Mouse (Mus musculus): ENCODE measurements around the gene Cttnbp2nl. TPM values are rescaled to one million over a fixed set of nuclear protein-coding genes. Genes with fewer than 3 reads are reported as not detected.

Gene Cttnbp2nl
- total RNA-seq, 2 experiments from 2014 or later, result 4.1 to 4.4 TPM

DNA sequence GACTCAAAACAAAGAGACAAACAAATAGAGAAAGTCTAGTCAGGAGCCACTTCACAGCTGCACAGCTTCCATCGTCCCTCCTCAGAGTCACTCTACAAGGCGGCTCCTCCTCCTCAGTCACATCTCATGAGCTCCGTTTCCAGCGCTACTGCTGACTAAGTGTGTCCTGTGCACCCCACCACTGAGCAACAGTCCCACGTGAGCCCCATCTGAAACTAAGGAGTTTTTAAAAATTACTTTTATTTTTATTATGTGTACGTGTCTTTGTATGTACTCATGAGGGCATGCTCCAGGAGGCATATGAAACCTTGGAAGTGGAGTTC is 34.2 kb downstream of the Cttnbp2nl start:
- intact Hi-C loops (cut with DNase I), result no loop called here

DNA sequence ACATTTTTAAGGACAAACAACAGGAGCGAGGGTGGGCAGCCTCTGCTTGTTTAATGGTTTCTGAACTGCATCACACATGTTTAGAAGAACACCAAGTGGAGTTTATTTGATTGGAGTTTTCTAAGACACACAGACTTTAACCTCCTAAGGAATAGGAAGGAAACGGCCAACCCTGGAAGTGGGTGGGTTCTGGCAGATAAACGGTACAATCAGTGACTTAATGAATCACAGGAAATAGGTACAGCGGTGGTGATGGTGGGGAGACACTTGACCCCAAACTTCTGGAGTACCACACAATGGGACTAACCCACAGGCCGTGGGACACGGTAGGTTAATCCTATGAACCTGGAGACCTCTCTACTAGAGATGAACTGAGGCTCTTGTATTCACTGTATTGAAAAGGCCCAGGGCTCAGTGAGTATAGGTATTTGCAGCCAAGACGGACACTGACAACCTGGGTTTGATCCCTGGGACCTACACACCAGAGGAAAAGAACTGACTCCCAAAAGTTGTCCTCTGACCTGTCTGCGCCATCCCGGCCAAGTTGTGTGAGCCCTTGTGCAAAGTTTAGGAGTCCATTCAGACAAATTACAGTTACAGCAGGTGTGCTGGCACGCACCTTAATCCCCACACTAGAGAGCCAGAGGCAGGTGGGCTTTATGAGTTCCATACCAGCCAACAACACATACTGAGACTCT is 34.7 kb downstream of the Cttnbp2nl start:
- no peak for DNase-seq
- intact Hi-C loops (cut with DNase I), result no loop called here

More for the DNA sequence above, 34.2 kb downstream of the Cttnbp2nl start:
- DNase-seq, result no peak

DNA sequence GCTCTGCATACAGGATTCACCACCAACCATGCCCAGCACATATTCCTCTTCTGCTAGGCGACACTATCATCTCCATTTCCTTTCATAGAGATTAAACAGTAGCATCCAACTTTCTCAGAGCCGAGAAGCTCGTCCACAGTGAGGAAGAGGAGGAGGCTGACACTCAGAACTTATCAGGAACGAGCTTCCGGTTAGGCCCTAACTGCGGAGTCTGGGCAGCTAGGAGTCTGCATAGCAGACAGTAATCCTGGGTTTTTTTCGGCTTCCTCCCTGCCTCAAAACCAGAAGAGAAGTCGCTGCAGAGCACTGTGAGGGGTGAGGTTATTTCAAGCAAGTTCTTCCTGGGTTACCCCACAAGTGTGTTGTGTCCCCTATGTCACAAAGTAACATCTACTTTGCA is 35.6 kb downstream of the Cttnbp2nl start:
- no peak for DNase-seq
- intact Hi-C loops (cut with DNase I), result no loop called here

DNA sequence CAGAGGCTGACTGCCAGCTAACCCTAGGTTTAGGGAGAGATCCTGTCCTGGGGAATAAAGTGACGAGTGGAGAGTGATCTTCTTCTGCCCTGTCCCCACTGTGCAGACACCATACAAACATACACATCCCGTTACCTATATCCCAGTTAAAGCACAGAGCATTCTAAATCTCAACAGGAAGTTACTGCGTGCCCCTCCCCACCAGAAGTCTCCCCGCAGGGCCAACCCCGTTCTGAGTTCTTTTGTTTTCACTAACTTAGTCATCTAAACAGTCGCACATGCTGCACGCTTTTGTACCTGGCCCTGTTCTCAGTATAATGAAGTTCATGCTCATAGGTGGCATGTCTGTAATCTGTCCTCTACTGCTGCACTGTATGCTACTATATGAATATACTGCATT is 36.7 kb downstream of the Cttnbp2nl start:
- DNase-seq, result no peak
- intact Hi-C loops (cut with DNase I), result no loop called here

DNA sequence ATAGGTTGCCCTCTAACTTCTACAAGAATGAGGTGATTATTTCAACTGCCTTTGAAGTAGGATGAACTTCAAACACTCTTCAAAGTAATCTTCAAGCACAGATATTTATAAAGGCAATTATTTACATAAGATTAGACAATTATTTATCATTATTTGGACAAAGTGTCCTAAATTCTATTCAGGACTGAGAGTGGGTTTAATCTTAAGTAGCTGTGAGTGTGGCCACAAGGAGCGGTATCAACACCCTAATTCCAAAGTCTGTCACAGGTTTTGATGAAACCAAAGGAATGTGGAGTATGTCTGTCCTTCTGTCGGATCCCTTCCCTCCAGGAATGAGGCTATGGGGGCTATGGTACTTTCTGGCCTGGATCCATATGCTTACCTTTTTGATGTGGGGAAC is 38.0 kb downstream of the Cttnbp2nl start:
- intact Hi-C loops (cut with DNase I), result no loop called here
- no peak for DNase-seq

DNA sequence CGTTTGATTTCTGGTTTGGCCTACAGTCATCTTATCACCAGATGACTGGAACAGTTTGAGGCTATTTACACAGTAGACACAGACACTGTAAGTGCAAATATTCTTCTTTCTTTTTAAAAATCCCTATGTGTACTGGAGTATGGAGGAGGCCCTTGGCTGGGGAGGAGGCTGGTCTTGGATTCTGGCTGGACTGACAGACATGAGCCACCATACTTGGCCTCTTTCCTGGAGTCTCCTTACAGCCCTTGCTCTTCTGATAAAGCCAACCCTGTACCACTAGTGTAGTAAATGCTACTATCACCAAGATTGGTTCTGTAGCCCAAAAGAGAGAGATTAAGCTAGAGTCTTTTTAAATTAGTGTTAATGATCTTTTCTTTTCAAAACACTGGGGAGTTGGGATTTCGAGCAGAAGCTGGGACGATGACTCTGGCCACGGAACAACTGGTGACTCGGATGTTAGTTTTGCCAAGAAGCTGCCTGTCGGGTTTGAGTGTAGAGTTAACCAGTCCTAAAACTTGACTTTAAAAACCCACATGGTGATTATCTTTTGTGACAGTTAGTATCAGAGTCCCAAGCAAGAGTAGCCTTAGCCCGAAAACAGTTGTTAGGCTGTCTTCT is 40.1 kb downstream of the Cttnbp2nl start:
- intact Hi-C loops (cut with DNase I), result no loop called here
- DNase-seq, result no peak

DNA sequence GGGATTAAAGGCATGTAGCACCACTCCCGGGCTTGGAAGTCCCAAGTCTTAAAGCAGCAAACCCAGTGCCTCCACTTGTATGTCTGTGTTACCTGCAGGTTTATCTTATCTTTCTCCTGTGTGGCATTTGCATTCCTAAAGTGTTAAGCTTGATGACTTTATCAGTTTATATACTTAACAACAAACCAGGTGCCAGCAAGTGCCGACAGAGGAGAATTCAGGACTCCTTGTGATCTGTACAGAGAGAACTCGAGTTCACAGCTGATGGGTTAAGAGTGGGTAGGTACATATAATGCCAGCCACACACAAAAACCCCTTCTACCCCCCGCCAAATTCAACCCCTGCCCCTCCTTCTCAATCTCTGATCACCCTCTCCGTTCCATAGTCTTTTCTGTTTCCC is 41.1 kb downstream of the Cttnbp2nl start:
- no peak for DNase-seq
- intact Hi-C loops (cut with DNase I), result no loop called here

DNA sequence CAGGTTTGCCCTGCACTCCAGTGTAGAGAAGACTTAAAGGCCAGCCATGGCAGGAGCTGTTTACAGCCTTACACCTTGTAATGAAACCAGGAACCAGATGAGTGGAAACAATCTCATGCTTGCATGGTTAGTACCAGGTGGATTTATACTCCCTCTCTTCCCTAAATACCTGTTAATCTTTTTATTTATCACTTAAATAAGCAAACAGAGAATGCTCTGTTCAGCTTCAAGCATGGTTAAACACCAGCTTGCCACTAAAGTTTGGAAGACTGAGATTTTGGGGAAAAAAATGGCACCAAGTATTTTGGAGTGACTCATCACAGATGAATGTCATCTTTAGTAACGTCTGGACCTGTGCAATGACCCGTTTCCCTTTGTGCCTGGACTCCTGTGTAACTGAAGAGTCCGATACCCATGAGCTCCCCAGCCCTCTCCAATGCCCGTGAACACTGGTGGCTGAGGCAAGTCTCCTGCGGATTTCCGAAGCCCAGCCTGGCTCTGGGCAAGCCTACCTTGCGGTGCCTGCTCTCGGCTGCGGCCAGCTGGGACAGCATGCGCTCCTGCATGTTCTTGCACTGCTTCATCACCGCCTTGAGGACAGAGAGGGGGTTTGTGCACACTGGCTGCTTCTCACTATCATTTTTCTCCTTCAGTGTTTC is 42.1 kb downstream of the Cttnbp2nl start:
- intact Hi-C loops (cut with DNase I), result no loop called here
- no peak for DNase-seq

DNA sequence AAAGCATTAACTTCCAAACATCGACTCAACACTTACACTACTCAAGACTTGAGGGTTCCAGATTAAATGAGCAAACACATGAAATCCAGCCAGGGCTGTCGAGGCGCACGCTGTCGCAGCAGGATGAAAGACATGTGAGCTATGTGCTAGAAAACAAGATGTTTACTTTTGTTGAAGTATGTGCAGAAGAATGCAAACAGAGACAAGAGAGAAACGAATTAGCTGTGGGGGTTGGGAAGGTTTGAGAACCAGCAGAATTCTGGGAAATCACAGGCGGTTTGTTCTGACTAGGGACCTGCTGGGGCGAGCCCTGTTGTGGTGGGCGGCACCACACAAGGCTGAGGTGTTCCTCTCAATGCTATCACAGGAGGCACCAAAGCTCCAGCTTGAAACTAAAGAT is 44.9 kb downstream of the Cttnbp2nl start:
- intact Hi-C loops (cut with DNase I), result no loop called here
- DNase-seq, result no peak

DNA sequence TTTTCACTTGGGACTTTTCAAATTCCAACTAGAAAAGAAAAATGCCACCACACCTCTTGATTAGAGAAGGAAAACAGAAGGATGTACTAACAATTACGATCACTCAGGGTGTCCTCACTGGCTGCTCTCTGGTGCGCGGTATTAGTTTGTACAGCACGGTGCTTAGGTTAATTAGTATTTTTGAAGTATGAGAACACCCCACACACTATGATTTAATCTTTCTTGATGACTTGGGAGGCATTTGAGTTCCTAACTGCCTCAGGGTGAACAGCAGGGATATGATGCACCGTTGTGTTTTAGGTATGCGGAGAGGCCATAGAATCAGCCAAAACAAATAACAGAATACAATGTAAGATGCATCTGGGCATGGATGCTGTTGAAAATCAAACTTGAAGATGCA is 46.8 kb downstream of the Cttnbp2nl start:
- DNase-seq, result no peak
- intact Hi-C loops (cut with DNase I), result no loop called here

DNA sequence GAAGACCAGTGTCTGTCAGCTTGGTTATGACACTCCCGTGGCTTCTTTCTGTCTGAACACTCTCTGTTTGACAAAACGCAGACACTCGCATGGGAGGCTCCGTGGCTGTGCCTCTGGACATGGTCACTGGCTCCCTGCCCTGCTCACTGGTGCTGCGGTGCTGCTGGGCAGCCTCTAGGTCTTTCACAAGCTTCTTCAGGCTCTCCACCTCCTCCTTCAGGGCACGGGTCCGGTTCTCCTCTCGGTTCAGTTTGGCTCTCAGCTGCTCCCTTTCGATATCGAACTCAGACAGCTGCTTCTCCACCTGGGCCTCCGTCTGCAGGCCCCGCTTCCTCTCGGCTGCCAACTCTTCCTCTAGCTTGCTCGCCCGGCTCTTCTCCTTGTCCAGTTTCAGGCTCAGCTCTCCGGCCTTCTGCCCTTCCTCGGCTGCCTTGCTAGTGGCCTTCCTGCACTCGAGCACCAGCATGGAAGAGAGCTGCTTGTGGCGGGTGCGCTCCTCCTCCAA is 47.3 kb downstream of the Cttnbp2nl start:
- no peak for DNase-seq
- intact Hi-C loops (cut with DNase I), result no loop called here

DNA sequence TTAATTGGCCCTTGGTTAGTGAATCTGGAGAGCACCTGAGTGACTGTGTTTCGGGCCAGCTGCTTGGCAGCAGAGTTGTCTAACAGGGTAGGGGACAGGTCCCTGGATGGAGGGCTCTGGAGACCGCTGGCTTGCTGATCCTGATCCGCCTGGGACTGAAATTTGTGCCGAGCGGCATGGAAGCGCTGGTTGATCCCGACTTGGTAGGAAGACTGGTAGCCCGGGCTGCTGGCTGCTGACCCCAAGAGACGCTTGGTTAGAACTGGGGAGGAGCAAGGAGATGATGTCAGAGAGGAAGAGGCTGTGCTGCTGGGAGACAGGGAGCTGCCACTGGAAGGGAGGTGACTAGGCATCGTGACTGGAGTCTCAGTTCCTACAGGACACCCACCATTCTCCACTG is 47.9 kb downstream of the Cttnbp2nl start:
- intact Hi-C loops (cut with DNase I), result no loop called here
- DNase-seq, result no peak

DNA sequence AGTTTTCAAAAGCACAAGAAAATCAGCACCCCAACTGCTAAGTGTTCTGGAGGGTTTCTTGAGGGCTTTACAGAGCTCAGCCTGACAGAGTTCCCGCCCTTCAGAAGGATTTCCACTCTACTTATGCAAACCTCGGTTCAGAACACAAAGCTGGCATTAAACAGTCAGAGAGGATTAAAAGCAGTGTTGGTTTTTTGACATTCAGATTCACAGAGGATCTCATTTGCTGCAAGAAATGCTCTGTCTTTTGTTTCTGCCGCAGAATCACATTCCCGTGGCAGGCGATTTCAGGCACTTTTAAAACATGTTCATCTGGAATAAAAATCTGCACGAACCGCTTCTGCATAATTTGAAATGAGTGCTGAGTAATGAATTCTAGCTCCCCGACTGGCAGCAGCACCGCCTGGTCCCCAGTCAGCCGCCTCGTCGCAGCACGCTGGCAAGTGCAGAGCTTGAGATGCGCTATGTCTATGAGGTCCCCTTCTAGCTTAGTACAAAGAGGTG is 48.9 kb downstream of the Cttnbp2nl start:
- intact Hi-C loops (cut with DNase I), result no loop called here
- no peak for DNase-seq

DNA sequence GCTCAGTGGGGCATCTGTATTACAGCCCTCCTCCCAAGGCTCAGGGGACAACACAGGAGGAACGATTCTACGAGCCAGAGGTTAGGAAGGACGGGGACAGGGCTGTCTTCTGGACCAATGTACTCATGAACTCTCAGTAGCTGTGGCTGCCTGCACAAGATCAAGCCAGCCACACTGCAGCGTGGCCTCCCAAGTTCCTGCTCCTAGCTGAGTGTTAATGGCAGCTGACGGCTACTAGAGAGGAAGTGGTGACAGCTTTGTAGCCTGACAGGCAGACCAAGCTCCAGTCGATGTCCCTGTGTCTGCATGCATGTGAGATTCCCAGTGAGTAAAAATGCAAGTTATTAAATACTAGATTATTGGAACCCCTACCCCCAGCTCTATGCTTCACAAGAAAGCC is 51.6 kb downstream of the Cttnbp2nl start:
- intact Hi-C loops (cut with DNase I), result no loop called here
- DNase-seq, result no peak

DNA sequence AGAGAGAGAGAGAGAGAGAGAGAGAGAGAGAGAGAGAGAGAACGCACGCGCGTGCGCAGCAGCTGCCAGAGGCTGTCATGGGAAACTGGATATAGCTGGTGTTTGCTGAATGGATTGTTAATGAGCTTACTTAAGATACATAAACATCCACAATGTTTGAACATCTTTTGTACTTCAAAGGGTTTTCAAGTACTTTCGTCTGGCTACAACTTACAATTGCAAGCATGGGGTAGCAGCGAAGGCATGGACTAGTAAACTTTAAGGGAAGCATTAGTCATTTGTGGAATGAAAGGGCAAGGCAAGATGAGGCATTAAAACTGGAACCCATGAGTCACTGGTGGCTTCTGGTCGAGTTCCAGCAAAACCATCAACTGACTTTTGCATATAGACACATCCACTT is 52.4 kb downstream of the Cttnbp2nl start:
- intact Hi-C loops (cut with DNase I), result no loop called here
- DNase-seq, result no peak

DNA sequence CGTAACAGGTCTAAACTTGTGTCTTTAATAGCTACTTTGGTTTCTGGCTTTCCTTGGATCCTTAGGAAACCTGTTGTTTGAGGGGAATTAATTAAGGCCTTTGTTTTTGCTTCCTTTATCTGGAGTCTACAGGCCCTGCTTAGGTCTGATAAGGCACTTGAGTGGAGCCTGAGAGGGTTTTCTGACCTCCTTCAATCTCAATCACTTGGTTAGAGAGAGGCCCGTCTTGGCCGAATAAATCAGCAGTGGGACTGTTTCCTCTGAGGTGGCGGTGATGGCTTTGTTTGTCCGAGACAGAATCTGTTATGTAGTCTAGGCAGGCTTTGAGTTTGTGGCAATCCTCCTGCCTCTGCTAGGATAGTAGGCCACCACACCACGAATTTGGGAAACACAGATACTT is 55.4 kb downstream of the Cttnbp2nl start:
- DNase-seq, result no peak
- intact Hi-C loops (cut with DNase I), result no loop called here

DNA sequence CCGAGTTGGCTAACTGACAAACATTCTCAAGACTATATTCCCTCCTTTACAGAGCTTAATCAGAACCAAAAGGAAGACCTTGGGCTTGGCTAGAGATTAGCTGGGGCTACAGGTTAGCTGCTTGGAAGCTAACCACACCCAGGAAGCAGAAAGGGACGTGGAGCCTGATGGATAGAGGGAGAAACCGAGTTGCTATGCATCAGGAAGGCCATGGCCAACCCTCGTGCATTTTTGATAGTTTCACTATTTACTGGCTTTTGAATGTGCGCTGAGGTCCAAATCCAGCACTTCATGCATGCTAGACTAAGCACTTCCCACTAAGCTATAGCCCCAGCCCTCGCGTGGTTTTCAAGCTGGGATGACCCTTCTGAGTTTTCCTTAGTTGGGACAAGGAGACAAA is 57.2 kb downstream of the Cttnbp2nl start:
- no peak for DNase-seq
- intact Hi-C loops (cut with DNase I), result no loop called here

DNA sequence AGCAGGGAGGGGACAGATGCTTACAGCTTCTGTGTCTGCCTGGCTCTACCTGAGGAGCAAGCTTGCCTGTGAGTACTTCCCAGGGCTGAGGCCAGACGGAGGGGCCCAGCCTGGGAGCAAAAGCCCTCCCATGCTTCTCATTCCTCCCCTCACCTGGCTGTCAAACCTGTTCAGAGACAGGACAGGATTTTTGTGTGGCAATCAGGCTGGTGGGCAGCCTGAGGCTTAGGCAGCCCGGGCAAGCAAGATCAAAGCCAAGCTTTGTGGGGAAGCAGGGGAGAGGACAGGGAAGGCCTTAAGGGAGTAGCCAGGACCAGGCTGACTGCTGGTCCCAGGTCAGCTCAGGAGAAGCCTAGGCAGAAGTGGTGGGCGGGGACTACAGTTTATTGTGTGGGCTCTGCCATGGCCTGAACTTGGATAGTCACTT is 58.5 kb downstream of the Cttnbp2nl start:
- intact Hi-C loops (cut with DNase I), result no loop called here
- DNase-seq, result no peak

DNA sequence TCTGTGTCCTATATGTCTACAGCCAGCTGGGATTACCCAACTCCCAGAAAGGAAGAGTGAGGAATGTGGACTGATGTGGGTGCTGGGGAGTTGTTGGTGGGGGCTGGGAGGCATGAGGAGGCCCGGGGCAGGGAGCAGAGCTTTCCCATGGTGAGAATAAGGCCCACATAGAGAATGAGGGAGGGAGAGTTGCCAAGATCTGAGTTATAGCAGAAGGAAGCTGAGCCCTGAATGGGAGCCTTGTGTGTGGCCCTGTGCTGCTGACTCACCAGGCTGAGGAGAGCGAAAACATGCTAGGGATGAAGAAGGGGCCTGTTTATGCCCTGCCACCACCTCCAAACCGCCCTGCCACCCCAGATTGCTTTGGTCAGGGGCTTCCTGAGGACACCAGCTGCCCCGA is 59.1 kb downstream of the Cttnbp2nl start:
- intact Hi-C loops (cut with DNase I), result no loop called here

DNA sequence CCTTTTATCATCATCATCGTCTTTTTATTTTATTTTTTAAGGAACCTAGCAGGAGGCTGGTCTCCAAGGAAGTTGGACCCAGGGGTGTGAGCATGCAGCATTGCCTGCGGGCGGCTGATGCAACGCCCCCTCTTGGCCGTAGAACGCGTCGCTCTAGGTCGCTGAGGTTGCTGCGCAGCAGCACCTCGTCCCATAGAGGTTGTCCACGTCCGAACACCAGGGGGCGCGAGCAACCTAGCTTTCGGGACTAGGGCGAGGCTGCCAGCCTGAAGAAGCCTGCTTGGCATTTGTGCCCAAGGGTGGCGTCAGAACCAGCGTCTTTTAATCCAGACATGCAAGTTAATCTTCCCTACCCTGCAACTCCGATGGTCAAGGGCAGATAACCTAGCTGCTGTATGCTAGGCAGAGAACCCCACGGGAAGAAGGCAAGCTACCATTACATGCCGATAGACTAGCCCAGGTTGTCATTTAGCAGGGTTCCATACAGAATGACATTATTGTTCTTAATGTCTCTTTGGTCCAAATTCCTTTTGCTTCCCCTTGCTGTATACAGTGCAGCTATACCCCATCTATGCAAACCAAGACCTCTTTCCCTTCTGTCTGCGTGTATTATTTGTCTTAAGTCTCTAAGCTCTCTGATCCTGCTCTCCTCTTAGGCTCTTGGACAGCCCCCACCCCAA is 60.1 kb downstream of the Cttnbp2nl start:
- DNase-seq, result peak; percentile 86 to 91
- intact Hi-C loops (cut with DNase I), result loop anchor here (1.0 kb wide), 1 partner anchor 66 kb away; no protein-coding TSS in a partner anchor

More for the DNA sequence above, 59.1 kb downstream of the Cttnbp2nl start:
- no peak for DNase-seq

DNA sequence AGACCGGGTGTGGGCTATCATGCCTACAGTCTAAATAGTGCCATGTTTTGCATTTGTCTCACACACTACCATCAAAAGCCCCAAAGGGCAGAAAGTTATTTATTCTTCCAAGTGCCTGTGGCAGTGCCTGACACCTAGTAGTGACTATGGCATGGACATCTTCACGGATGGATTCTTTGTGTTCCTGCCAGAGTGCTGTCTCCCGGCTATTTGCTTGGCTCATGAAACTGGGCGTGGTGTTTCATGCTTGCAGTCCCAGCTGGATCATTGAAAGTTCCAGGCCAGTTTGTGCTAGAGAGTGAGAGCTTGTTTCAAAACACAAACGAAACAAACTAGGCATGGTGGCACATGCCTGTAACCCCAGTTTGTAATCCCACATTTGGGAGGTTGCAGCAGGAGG is 61.2 kb downstream of the Cttnbp2nl start:
- DNase-seq, result no peak
- intact Hi-C loops (cut with DNase I), result loop anchor here (1.0 kb wide), 1 partner anchor 68 kb away; no protein-coding TSS in a partner anchor

All from gastrocnemius, postnatal 36 days (tissue).